Mouse (Mus musculus) lung, postnatal 0 days (tissue): ENCODE measurements at regions not wholly inside any gene's neighbourhood (a gene's known extent, or its start where the extent isn't known, plus 50 kb on each side); places are given as distances from the start of the nearest gene placed in this dataset.

Experiments used
- CTCF ChIP-seq: IDR thresholded peaks from 2 replicates; pipeline ENCODE4 v1.5.1; 2016; ENCODE audit warnings: antibody characterized with exemption, mild to moderate bottlenecking
- EP300 ChIP-seq: IDR thresholded peaks from 2 replicates; pipeline ENCODE4 v1.6.1; 2016; ENCODE audit warnings: antibody characterized with exemption, mild to moderate bottlenecking, control low read depth

GRCm38 (mm10) chr6:143365840-143366239, 198.8 kb downstream of the Etnk1 start:
- TF ChIP-seq CTCF (no peak), EP300 (peak; percentile 35; the same call in 1 of the 2 replicates)
